Mouse (Mus musculus) brain, embryonic 14.5 days (tissue): ENCODE results near the gene AC170998.1.

Experiments
- CTCF ChIP-seq: fragments of 200-500 bp; IDR thresholded peaks from 2 replicates; pipeline ENCODE4 v1.5.1; 2012; ENCODE audit warnings: inconsistent platforms, mild to moderate bottlenecking, moderate library complexity, borderline replicate concordance; ENCODE audit not compliant: insufficient read depth, insufficient read length; ENCODE audit errors: extremely low read depth
- POLR2A ChIP-seq: fragments of 200-500 bp; IDR thresholded peaks from 2 replicates; pipeline ENCODE4 v1.6.1; 2012; ENCODE audit warnings: mild to moderate bottlenecking, inconsistent platforms, borderline replicate concordance; ENCODE audit not compliant: poor library complexity, insufficient read depth, insufficient read length, severe bottlenecking; ENCODE audit errors: extremely low read depth

GRCm38 (mm10) chr17:28743916-28744315 lies 18.0 kb downstream of the AC170998.1 start:
- no peak for TF ChIP-seq POLR2A
- TF ChIP-seq CTCF, result peak; percentile 8; the same call in 1 of the 2 replicates
